Mouse (Mus musculus) cerebellum, postnatal 14 days (tissue): ENCODE measurements at regions not wholly inside any gene's neighbourhood (a gene's known extent, or its start where the extent isn't known, plus 50 kb on each side); places are given as distances from the start of the nearest gene placed in this dataset.

Experiments used
- DNase-seq, 2 experiments: peaks; one replicate each; pipeline ENCODE4 v3.0.0; 2021; ENCODE audit warnings: mixed read lengths in 2 of 2

DNA sequence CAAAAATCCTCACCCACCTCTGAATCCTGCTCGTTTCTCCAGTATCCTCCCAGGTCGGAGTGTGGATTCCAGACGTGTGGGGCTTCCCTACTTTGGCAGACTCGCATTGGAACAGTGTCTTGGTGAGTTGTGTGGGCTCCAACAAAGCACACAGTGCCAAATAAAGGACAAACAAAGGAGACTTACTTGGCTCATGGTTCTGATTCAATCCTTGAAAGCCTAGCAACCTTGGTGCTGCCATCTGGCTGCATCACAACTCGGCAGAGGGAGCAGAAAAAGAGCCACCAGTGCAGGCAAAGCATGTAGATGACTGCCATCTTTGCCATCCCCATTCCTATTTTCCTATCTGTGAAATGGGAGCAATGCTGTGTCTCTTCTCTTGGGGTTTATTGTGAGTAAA lies 64.0 kb downstream of the Il9r start:
- peak; percentile 48 to 58 for DNase-seq

DNA sequence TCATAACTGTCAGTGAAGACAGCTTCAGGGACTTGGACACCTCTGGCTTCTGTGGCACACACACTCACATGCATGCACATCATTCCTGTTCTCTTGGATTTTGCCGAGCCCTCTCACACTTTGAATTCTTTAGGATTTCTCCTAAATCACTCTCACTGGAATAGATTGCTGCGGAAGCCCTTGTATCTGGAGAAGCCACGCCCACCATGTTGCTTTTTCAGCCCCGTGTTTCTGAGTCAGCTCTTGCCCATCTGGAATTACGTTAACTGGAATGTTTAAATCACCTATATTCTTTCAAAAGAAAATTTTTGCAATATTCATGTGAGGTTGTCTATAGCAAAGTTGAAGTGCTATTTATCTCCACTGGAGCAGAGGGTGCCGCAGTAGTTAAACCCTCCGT lies 66.1 kb downstream of the Il9r start:
- no peak for DNase-seq

DNA sequence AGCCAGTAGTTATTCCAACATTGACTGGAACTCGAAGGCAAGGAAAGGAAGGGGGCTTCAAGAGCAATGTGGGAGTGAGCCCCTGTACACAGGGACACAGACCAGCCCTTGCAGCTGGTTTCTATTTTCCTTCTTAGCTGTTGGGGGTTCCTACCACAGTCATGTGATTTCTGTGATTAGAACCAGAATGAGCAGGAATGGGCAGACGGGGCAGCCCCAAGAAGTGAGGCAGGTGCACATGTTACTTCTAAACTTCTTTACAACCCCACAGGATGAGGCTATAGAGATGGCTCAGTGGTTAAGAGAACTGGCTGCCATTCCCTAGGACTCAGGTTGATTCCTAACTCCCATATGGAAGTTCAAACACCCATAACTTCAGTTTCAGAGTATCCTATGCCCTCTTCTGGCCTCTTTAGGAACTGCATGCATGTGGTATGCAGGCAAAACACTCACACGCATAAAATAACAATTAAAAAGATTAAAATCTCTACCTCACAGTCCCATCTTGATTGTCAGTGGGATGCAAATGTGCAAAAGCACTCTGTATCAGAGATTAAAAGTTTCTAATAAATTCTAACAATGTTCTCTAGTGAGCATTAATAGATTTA lies 68.0 kb downstream of the Il9r start:
- DNase-seq, result peak in 1 of 2 experiments; percentile 52

GRCm38 (mm10) chr11:32128551-32128950 lies 71.5 kb downstream of the Il9r start:
- DNase-seq, result no peak

DNA sequence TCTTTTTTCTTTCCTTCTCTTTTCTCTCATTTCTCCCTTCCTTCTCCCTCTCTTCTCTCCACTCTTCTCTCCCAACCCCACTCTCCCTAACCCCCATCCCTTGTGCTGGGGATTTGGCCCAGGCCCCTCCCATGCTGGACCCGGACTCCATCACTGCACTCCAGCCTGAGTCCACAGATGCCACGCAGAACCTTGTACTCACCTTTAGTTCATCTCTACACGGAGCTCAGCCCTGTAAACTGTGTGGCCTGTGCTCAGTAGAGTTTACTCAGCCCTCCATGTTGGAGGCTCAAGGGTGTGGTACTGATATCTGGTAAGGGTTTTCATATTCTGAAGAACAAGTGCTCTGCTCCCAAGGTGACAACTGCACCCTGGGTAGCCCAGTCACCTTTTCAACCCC lies 72.1 kb downstream of the Il9r start:
- DNase-seq, result no peak

GRCm38 (mm10) chr11:32127401-32127817 lies 72.7 kb downstream of the Il9r start:
- DNase-seq, result peak; percentile 45 to 65

- DNase-seq, result no peak
These were observed 73.3 kb downstream of the Il9r start for GRCm38 (mm10) chr11:32126786-32127185.

DNA sequence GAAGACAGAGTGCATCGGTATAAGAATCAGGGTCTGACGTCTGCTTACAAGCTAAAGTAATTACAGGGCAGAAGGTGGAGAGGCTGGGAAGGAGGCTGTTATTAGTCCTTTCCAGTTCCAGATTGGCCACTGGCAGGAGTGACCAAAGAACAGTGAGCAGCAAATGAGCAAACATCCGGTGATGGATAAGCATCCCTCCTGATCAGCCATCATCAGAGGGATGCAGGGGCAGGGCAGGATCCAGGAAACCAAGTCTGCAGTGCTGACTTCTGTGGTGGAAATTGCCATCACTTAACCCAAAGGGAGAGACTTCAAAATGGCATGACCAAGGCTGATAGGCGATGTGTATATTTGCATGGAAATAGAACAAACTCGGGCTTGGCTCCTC lies 73.8 kb downstream of the Il9r start:
- DNase-seq, result no peak

- DNase-seq, result no peak
These were observed 74.3 kb downstream of the Il9r start for GRCm38 (mm10) chr11:32125586-32126310.

- DNase-seq, result no peak
These were observed 79.5 kb downstream of the Il9r start for GRCm38 (mm10) chr11:32120596-32120995.

- no peak for DNase-seq
These were observed 81.0 kb downstream of the Il9r start for GRCm38 (mm10) chr11:32118844-32119629.

GRCm38 (mm10) chr11:32117930-32118329 lies 82.1 kb downstream of the Il9r start:
- DNase-seq, result no peak

DNA sequence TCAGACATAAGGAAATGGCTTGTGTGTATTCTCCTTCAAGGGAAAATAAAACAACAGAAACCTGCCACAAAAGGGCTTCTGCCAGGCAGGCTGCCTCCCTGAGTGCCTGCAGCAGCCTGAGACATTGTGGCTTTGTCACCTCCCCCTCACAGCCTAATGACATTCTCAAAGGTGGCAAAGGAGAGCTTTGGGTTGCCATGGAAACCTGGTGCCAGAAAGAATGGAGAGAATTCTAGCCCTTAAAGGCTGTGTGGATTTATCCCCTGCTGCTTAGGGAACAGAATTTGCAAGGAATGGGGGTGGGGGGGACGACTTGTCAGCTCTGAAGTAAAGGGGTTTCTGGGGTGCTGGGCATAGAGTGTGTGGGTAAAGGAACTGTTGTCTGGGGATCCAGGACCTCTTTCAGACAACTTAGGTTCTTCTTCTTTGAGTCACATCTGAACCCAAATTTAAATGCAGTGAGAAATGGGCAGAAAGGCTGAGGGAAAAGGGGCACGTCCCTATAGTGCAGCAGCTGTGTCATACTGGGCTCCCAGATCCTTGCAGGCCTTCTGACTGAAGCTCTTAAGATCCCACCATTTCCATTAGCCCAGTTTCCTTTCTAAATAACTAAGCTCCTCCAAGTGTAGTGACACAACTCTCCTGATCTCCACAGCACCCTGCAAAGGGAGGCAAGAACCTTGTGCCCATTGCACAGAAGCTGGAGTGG lies 86.8 kb downstream of the Il9r start:
- DNase-seq, result peak; percentile 42 to 50

DNA sequence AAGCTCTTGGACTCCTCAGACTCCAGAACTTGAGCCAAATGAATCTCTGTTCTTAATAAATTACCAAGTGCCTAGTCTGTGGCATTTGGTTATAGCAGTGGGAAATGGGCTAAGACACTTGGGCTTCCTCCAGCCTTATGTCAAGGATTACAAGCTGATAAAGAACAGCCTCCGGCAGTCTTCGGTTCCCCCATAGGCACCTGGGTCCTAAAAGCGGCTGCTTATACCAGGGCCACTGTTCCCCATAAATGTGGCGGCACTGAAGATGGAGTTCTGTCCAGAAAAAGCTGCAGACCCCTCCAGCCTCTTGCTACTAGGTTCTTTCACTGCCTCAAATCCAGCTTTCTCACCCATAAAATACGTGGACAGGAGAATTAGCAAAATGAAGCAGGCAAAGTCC lies 87.6 kb downstream of the Il9r start:
- DNase-seq, result no peak

- no peak for DNase-seq
These were observed 88.2 kb downstream of the Il9r start for GRCm38 (mm10) chr11:32111841-32112240.

GRCm38 (mm10) chr11:32109911-32110310 lies 90.2 kb downstream of the Il9r start:
- no peak for DNase-seq
